Mouse (Mus musculus) MN1 (cell line): ENCODE measurements around the gene Pou2f3.

Experiments
- DNase-seq: peaks from one replicate; pipeline ENCODE4 v3.0.0-alpha.2; 2016; ENCODE audit warnings: low spot score

Gene Pou2f3

GRCm38 (mm10) chr9:43108721-43109120 is 101.4 kb downstream of the Pou2f3 start:
- DNase-seq = no peak

GRCm38 (mm10) chr9:43108081-43108480 is 102.1 kb downstream of the Pou2f3 start:
- no peak for DNase-seq

GRCm38 (mm10) chr9:43107555-43107954 is 102.6 kb downstream of the Pou2f3 start:
- no peak for DNase-seq

- DNase-seq = peak; percentile 70
These were observed 103.0 kb downstream of the Pou2f3 start, which contains the start of gene Arhgef12 for GRCm38 (mm10) chr9:43107187-43107517. Gene Arhgef12 (minus strand): TSS chr9:43107239.

GRCm38 (mm10) chr9:43106426-43107186 is 103.6 kb downstream of the Pou2f3 start:
- DNase-seq = peak; percentile 28

- peak; percentile 94 for DNase-seq
These were observed 104.4 kb downstream of the Pou2f3 start for GRCm38 (mm10) chr9:43105664-43106361.

GRCm38 (mm10) chr9:43104873-43105663 is 105.1 kb downstream of the Pou2f3 start:
- peak; percentile 57 for DNase-seq

- DNase-seq = no peak
These were observed 105.7 kb downstream of the Pou2f3 start for GRCm38 (mm10) chr9:43104526-43104872.

- no peak for DNase-seq
These were observed 106.4 kb downstream of the Pou2f3 start for GRCm38 (mm10) chr9:43103675-43104299.

- no peak for DNase-seq
These were observed 107.2 kb downstream of the Pou2f3 start for GRCm38 (mm10) chr9:43102931-43103330.

GRCm38 (mm10) chr9:43101936-43102595 is 108.1 kb downstream of the Pou2f3 start:
- DNase-seq = no peak

- no peak for DNase-seq
These were observed 111.2 kb downstream of the Pou2f3 start for GRCm38 (mm10) chr9:43098922-43099321.

- no peak for DNase-seq
These were observed 112.2 kb downstream of the Pou2f3 start for GRCm38 (mm10) chr9:43097801-43098557.

GRCm38 (mm10) chr9:43096337-43096736 is 113.8 kb downstream of the Pou2f3 start:
- no peak for DNase-seq

GRCm38 (mm10) chr9:43094828-43095227 is 115.3 kb downstream of the Pou2f3 start:
- no peak for DNase-seq

GRCm38 (mm10) chr9:43093803-43094202 is 116.4 kb downstream of the Pou2f3 start:
- DNase-seq = no peak

- DNase-seq = no peak
These were observed 124.4 kb downstream of the Pou2f3 start for GRCm38 (mm10) chr9:43085686-43086285.

- no peak for DNase-seq
These were observed 125.4 kb downstream of the Pou2f3 start for GRCm38 (mm10) chr9:43084496-43085362.

GRCm38 (mm10) chr9:43083441-43084055 is 126.6 kb downstream of the Pou2f3 start:
- DNase-seq = no peak
